Mouse (Mus musculus) stomach, postnatal 0 days (tissue): ENCODE measurements at regions not wholly inside any gene's neighbourhood (a gene's known extent, or its start where the extent isn't known, plus 50 kb on each side); places are given as distances from the start of the nearest gene placed in this dataset.
A peak's percentile ranks its signal among the peaks of the same experiment; 100 is the strongest.
"Not testable (repeated sequence)": the region's sequence is repeated elsewhere in the genome, so short reads cannot be mapped to it uniquely, and the experiment has no call there.

Source experiments
- ATAC-seq: fragments of 200-750 bp; cut with Nextera tagmentation; 2 replicates; pipeline ENCODE4 v1.8.0; 2017; ENCODE audit not compliant: low FRiP score, low TSS enrichment
- DNase-seq: peaks from one replicate; pipeline ENCODE4 v3.0.0-alpha.2; 2016; ENCODE audit warnings: low spot score
- H3K27ac ChIP-seq: fragments of 300-500 bp; sonication (generic); replicated peaks from 2 replicates; pipeline ENCODE4 v1.5.1; 2014; ENCODE audit warnings: mild to moderate bottlenecking, control low read depth
- H3K27me3 ChIP-seq: fragments of 300-500 bp; sonication (generic); 2 replicates; pipeline ENCODE4 v1.6.1; 2014; ENCODE audit warnings: low read length; ENCODE audit not compliant: control insufficient read depth, insufficient read depth
- H3K36me3 ChIP-seq: fragments of 300-500 bp; sonication (generic); 2 replicates; pipeline ENCODE4 v1.6.1; 2014; ENCODE audit warnings: low read length, mixed read lengths; ENCODE audit not compliant: control insufficient read depth, insufficient read depth
- H3K4me1 ChIP-seq: fragments of 300-500 bp; sonication (generic); replicated peaks from 2 replicates; pipeline ENCODE4 v1.6.1; 2014; ENCODE audit warnings: antibody characterized with exemption; ENCODE audit not compliant: control insufficient read depth, insufficient read depth
- H3K4me2 ChIP-seq: fragments of 300-500 bp; sonication (generic); replicated peaks from 2 replicates; pipeline ENCODE4 v1.6.1; 2014; ENCODE audit warnings: low read depth, mild to moderate bottlenecking, control low read depth, moderate library complexity
- H3K4me3 ChIP-seq: fragments of 300-500 bp; sonication (generic); 2 replicates; pipeline ENCODE4 v1.5.1; 2014; ENCODE audit warnings: low read depth, low read length, control low read depth
- H3K9ac ChIP-seq: fragments of 300-500 bp; sonication (generic); 2 replicates; pipeline ENCODE4 v1.6.1; 2014; ENCODE audit warnings: mild to moderate bottlenecking, low read length, control low read depth, mixed read lengths
- H3K9me3 ChIP-seq: fragments of 300-500 bp; sonication (generic); 2 replicates; pipeline ENCODE4 v1.6.1; 2016; ENCODE audit warnings: low read length; ENCODE audit not compliant: control insufficient read depth
- CTCF ChIP-seq: IDR thresholded peaks from 2 replicates; pipeline ENCODE4 v1.5.1; 2016; ENCODE audit warnings: antibody characterized with exemption, low read depth, mild to moderate bottlenecking, moderate library complexity
- EP300 ChIP-seq: optimal IDR thresholded peaks from 2 replicates; pipeline ENCODE3; 2016; ENCODE audit warnings: antibody characterized with exemption
- WGBS: fragments of 180-500 bp; shearing (Covaris S2); extraction: QIAGEN DNeasy Blood & Tissue Kit; methylation state at CpG from one replicate; pipeline ENCODE4 v1.1.7; 2014; 5-methylcytosine and 5-hydroxymethylcytosine counted together

- Histone ChIP-seq H3K27me3 (no peaks in the 10 kb centered on the region), H3K27ac (no peak overlapping the region), H3K36me3 (no peaks in the 10 kb centered on the region), H3K4me3 (no peak overlapping the region), H3K9me3 (no peaks in the 10 kb centered on the region), H3K4me1 (no peaks in the 10 kb centered on the region), H3K4me2 (no peak overlapping the region), H3K9ac (no peak overlapping the region)
- DNase-seq: no peak
- 42% methylated on average over 3 of the region's 3 CpGs for WGBS
- no peak for ATAC-seq
- no peak for TF ChIP-seq EP300
- no peak for TF ChIP-seq CTCF
These were observed 146.2 kb upstream of the Hes1 start for GRCm38 (mm10) chr16:29917989-29918388.

GRCm38 (mm10) chr16:29918396-29918795, 145.8 kb upstream of the Hes1 start:
- no peak overlapping the region for H3K9ac ChIP-seq
- ATAC-seq: no peak
- no peaks in the 10 kb centered on the region for H3K9me3 ChIP-seq
- no peak for TF ChIP-seq EP300
- TF ChIP-seq CTCF: no peak
- H3K36me3 ChIP-seq: no peaks in the 10 kb centered on the region
- no peak overlapping the region for H3K4me3 ChIP-seq
- no peaks in the 10 kb centered on the region for H3K27me3 ChIP-seq
- no peak overlapping the region for H3K4me2 ChIP-seq
- DNase-seq: no peak
- WGBS: 82% methylated on average over 6 of the region's 6 CpGs
- no peaks in the 10 kb centered on the region for H3K4me1 ChIP-seq
- H3K27ac ChIP-seq: no peak overlapping the region

- Histone ChIP-seq H3K9ac (no peak overlapping the region), H3K36me3 (no peaks in the 10 kb centered on the region), H3K4me3 (no peak overlapping the region), H3K9me3 (no peaks in the 10 kb centered on the region), H3K27me3 (no peaks in the 10 kb centered on the region), H3K27ac (peak overlapping the region; percentile 53; the same call in 1 of the 2 replicates), H3K4me1 (no peaks in the 10 kb centered on the region), H3K4me2 (no peak overlapping the region)
- WGBS: 65% methylated on average over 5 of the region's 5 CpGs
- ATAC-seq: peak; percentile 86
- DNase-seq: no peak
- TF ChIP-seq CTCF (no peak), EP300 (no peak)
These were observed 143.2 kb upstream of the Hes1 start for GRCm38 (mm10) chr16:29920940-29921339.

- H3K36me3 ChIP-seq: no peaks in the 10 kb centered on the region
- H3K4me1 ChIP-seq: no peaks in the 10 kb centered on the region
- no peaks in the 10 kb centered on the region for H3K27me3 ChIP-seq
- TF ChIP-seq EP300 (no peak), CTCF (no peak)
- no peak overlapping the region for H3K4me3 ChIP-seq
- H3K9me3 ChIP-seq: no peaks in the 10 kb centered on the region
- no peak overlapping the region for H3K4me2 ChIP-seq
- H3K9ac ChIP-seq: no peak overlapping the region
- peak; percentile 48 for DNase-seq
- WGBS: 48% methylated on average over 3 of the region's 3 CpGs
- peak overlapping the region; percentile 53; the same call in 1 of the 2 replicates for H3K27ac ChIP-seq
- peak; percentile 53; the same call in 1 of the 2 replicates for ATAC-seq
These were observed 142.8 kb upstream of the Hes1 start for GRCm38 (mm10) chr16:29921385-29921784.

- WGBS: 70% methylated on average over 11 of the region's 11 CpGs
- DNase-seq: peak; percentile 44
- not testable (repeated sequence) for H3K4me3 ChIP-seq, H3K4me2 ChIP-seq, ATAC-seq, H3K9me3 ChIP-seq, H3K9ac ChIP-seq, H3K36me3 ChIP-seq, H3K4me1 ChIP-seq, H3K27ac ChIP-seq, H3K27me3 ChIP-seq
These were observed 136.9 kb upstream of the Hes1 start for GRCm38 (mm10) chr16:29927276-29927675.

GRCm38 (mm10) chr16:29928291-29928690, 135.9 kb upstream of the Hes1 start:
- H3K27ac ChIP-seq: no peak overlapping the region
- no peak overlapping the region for H3K9ac ChIP-seq
- H3K4me2 ChIP-seq: no peak overlapping the region
- H3K4me3 ChIP-seq: no peak overlapping the region
- no peaks in the 10 kb centered on the region for H3K36me3 ChIP-seq
- H3K9me3 ChIP-seq: no peaks in the 10 kb centered on the region
- ATAC-seq: no peak
- H3K27me3 ChIP-seq: no peaks in the 10 kb centered on the region
- TF ChIP-seq EP300 (no peak), CTCF (no peak)
- H3K4me1 ChIP-seq: no peaks in the 10 kb centered on the region
- no peak for DNase-seq
- 61% methylated on average over 4 of the region's 4 CpGs for WGBS
